Mouse (Mus musculus): ENCODE results near the gene Zfp229. TPM values are rescaled to one million over a fixed set of nuclear protein-coding genes. Genes with fewer than 3 reads are reported as not detected.
"Not testable (repeated sequence)": the region's sequence is repeated elsewhere in the genome, so short reads cannot be mapped to it uniquely, and the experiment has no call there.

Gene Zfp229
- total RNA-seq (2015) (3.8 and 4.5 TPM in 2 replicates), total RNA-seq (2017) (5.4 TPM in 2 replicates)

GRCm38 (mm10) chr17:21730495-21730894 lies at the start of gene Zfp229:
TSS of gene Zfp229 (plus strand) at chr17:21730795.
- not testable (repeated sequence) for ATAC-seq (replicated peaks; ENCODE audit: poor library complexity)

GRCm38 (mm10) chr17:21691560-21691959 lies 39.0 kb upstream of the Zfp229 start, which contains the start of gene Gm10226:
TSS of gene Gm10226 (plus strand) at chr17:21691860.
- ATAC-seq (replicated peaks; ENCODE audit: poor library complexity), result no peak

- ATAC-seq (replicated peaks; ENCODE audit: poor library complexity), result no peak
These were observed 37.3 kb upstream of the Zfp229 start for GRCm38 (mm10) chr17:21693342-21693741.

- ATAC-seq (replicated peaks; ENCODE audit: poor library complexity), result peak; percentile 58
These were observed 34.5 kb upstream of the Zfp229 start for GRCm38 (mm10) chr17:21696073-21696472.

GRCm38 (mm10) chr17:21702281-21703240 lies 28.0 kb upstream of the Zfp229 start:
- peak; percentile 69 for ATAC-seq (replicated peaks; ENCODE audit: poor library complexity)

GRCm38 (mm10) chr17:21703414-21703813 lies 27.2 kb upstream of the Zfp229 start:
- peak; percentile 62 for ATAC-seq (replicated peaks; ENCODE audit: poor library complexity)

- peak; percentile 80 for ATAC-seq (replicated peaks; ENCODE audit: poor library complexity)
These were observed 23.1 kb upstream of the Zfp229 start, which contains the start of gene Zfp760 for GRCm38 (mm10) chr17:21707343-21707996. TSS of gene Zfp760 (plus strand) at chr17:21707741.

- peak; percentile 38 for ATAC-seq (replicated peaks; ENCODE audit: poor library complexity)
These were observed 22.2 kb upstream of the Zfp229 start for GRCm38 (mm10) chr17:21708401-21708800.

GRCm38 (mm10) chr17:21733049-21733448 lies 2.5 kb downstream of the Zfp229 start:
- ATAC-seq (replicated peaks; ENCODE audit: poor library complexity), result peak; percentile 5; the same call in 1 of the 2 replicates

GRCm38 (mm10) chr17:21733529-21734031 lies 3.0 kb downstream of the Zfp229 start:
- peak; percentile 96 for ATAC-seq (replicated peaks; ENCODE audit: poor library complexity)

- ATAC-seq (replicated peaks; ENCODE audit: poor library complexity), result no peak
These were observed 22.2 kb downstream of the Zfp229 start for GRCm38 (mm10) chr17:21752791-21753190.

GRCm38 (mm10) chr17:21753342-21754208 lies 23.0 kb downstream of the Zfp229 start:
- peak; percentile 44; the same call in 1 of the 2 replicates for ATAC-seq (replicated peaks; ENCODE audit: poor library complexity)

GRCm38 (mm10) chr17:21770336-21770735 lies 39.7 kb downstream of the Zfp229 start:
- ATAC-seq (replicated peaks; ENCODE audit: poor library complexity), result no peak

- no peak for ATAC-seq (replicated peaks; ENCODE audit: poor library complexity)
These were observed 61.7 kb downstream of the Zfp229 start for GRCm38 (mm10) chr17:21792256-21792655.

GRCm38 (mm10) chr17:21801373-21801772 lies 70.8 kb downstream of the Zfp229 start:
- not testable (repeated sequence) for ATAC-seq (replicated peaks; ENCODE audit: poor library complexity)

Other genes starting within 250 kb of the Zfp229 start
- gene Zfp53, start 241.8 kb upstream of the Zfp229 start, total RNA-seq (2015), result 14.5 and 18.7 TPM in 2 replicates
- gene Zfp53, start 241.8 kb upstream of the Zfp229 start, total RNA-seq (2017), result 11.6 and 13.9 TPM in 2 replicates
- 32.2 and 33.6 TPM in 2 replicates for gene Zfp52, start 195.3 kb upstream of the Zfp229 start, total RNA-seq (2015)
- gene Zfp52, start 195.3 kb upstream of the Zfp229 start, total RNA-seq (2017), result 25.4 and 42.3 TPM in 2 replicates
- 4.3 TPM in 2 replicates for gene Zfp948, start 163.8 kb upstream of the Zfp229 start, total RNA-seq (2015)
- gene Zfp948, start 163.8 kb upstream of the Zfp229 start, total RNA-seq (2017), result 2.0 and 3.3 TPM in 2 replicates
- gene Zfp983, start 80.2 kb upstream of the Zfp229 start, total RNA-seq (2015), result 6.8 and 10.6 TPM in 2 replicates
- 4.5 and 4.6 TPM in 2 replicates for gene Zfp983, start 80.2 kb upstream of the Zfp229 start, total RNA-seq (2017)
- 7.1 and 9.4 TPM in 2 replicates for gene Gm10226, start 38.9 kb upstream of the Zfp229 start, total RNA-seq (2015)
- gene Gm10226, start 38.9 kb upstream of the Zfp229 start, total RNA-seq (2017), result 20.6 TPM in 1 of 2 replicates, not detected in the other
- gene Zfp760, start 23.1 kb upstream of the Zfp229 start, total RNA-seq (2015), result 6.9 and 7.0 TPM in 2 replicates
- gene Zfp760, start 23.1 kb upstream of the Zfp229 start, total RNA-seq (2017), result 5.9 and 7.8 TPM in 2 replicates
- 4.2 and 9.2 TPM in 2 replicates for gene Zfp820, start 115.0 kb downstream of the Zfp229 start, total RNA-seq (2015)
- gene Zfp820, start 115.0 kb downstream of the Zfp229 start, total RNA-seq (2017), result 2.5 and 3.9 TPM in 2 replicates
- gene Zfp995, start 179.1 kb downstream of the Zfp229 start, total RNA-seq (2015), result 9.1 and 9.8 TPM in 2 replicates
- 8.5 and 8.7 TPM in 2 replicates for gene Zfp995, start 179.1 kb downstream of the Zfp229 start, total RNA-seq (2017)
- gene Zfp942, start 231.7 kb downstream of the Zfp229 start, total RNA-seq (2015), result 28.6 and 28.9 TPM in 2 replicates
- gene Zfp942, start 231.7 kb downstream of the Zfp229 start, total RNA-seq (2017), result 16.2 and 19.6 TPM in 2 replicates
- 19.7 and 24.1 TPM in 2 replicates for gene Zfp943, start 231.8 kb downstream of the Zfp229 start, total RNA-seq (2015)
- gene Zfp943, start 231.8 kb downstream of the Zfp229 start, total RNA-seq (2017), result 15.7 and 16.1 TPM in 2 replicates